Mouse (Mus musculus) CD4-positive, CD25-positive, alpha-beta regulatory T cell, adult 2 months (primary cell): ENCODE data around the gene Zfp111.

ENCODE experiments used
- DNase-seq: peaks from one replicate; pipeline ENCODE4 v3.0.0-alpha.2; 2012; ENCODE audit warnings: low read depth, low spot score

Zfp111 gene

DNA sequence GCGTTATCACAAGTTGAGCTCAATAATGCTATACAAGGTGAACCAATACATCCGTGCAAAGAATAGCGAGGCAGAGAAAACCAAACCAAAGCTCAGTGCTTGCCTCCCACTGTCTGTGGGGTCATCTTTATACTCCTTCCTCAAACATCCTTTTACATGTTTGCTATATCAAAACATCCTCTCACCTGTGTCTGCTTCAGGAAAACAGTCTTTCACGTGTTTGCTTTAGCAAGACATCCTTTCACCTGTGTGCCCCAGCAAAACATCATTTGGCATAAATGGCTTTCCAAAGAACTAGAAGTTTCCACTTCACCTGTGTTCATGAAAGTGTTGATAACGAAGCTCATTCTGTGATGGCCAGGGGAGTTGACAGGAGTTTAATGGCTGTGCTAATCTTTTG is at the start of gene Zfp111:
TSS of gene Zfp111 (minus strand) at position 101 of the 400 bp plus-strand sequence.
- DNase-seq = no peak

- DNase-seq = no peak
Observed at GRCm38 (mm10) chr7:24260000-24260312, 48.7 kb upstream of the Zfp111 start.

DNA sequence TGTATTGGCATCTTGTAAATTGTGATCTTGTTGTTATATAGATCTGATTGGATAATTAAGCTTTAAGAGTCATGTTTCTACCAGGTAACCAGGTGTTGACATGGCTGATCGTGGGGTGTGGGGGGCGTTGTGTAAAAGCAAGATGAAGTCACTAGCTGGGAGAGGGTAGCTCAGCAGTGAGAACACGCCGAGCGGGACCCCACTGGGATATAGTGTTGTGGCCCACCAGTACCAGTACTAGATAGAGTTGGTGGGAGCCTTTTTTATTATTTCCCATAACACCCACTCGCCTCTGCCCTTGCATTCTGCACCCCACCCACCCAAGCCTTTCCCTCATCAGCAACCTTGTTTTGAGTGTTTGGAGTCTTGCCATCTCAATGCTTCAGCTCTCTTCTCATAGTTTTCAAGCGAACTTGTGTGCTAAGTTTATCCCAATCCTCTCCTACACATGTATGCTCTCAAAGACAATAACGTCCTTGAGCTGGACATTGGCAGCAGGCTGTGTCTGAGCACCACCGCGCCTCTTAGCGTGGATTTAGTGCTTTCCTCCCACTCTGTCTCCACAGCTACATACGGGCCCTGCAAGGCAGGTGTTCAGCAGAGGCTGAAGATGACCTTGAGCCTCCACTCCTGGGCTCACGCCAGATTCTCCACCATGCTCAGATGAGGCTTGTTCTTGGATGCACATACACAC is 48.2 kb upstream of the Zfp111 start:
- DNase-seq = no peak

GRCm38 (mm10) chr7:24254633-24255474 is 43.6 kb upstream of the Zfp111 start, which contains the start of gene Zfp108:
Gene Zfp108, plus strand, starts transcription at chr7:24254794.
- DNase-seq = peak; percentile 73

DNA sequence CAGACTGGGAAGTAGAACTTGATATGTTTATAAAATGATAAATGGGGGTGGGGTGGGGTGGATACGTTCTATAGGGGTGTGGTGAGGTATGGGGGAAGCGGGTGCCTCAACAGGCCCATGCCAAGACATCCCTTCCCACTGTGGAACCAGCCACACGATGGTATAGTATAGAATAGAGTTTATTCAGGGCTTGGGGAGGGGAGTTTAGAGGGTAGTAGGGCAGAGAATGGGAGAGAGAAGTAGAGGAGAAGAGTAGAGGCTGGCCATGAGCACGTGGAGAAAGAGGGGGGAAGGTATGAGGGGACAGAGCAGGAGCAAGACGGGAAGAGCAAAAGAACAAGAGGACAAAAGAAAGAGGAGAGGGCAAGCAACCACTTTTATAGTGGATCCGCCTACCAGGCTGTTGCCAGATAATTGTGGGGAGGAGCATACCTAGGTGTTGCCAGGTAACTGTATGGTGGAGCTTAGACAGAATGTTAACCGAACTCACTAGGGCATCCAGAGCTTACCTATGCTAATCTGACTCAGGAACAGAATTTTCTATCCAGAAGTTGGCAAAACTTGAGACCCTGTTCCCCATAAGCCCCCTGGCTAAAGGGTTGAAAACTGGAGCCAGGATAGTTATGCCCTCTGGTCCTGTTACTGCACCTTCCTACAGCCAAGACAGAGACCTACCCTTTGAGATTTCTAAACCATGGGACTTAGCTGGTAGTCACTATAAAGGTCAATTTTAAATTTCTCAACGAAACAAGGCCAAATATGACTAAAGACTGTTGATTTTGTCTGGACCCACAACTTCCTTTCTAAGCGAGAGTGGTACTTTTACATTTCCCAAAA is 42.8 kb upstream of the Zfp111 start:
- no peak for DNase-seq

DNA sequence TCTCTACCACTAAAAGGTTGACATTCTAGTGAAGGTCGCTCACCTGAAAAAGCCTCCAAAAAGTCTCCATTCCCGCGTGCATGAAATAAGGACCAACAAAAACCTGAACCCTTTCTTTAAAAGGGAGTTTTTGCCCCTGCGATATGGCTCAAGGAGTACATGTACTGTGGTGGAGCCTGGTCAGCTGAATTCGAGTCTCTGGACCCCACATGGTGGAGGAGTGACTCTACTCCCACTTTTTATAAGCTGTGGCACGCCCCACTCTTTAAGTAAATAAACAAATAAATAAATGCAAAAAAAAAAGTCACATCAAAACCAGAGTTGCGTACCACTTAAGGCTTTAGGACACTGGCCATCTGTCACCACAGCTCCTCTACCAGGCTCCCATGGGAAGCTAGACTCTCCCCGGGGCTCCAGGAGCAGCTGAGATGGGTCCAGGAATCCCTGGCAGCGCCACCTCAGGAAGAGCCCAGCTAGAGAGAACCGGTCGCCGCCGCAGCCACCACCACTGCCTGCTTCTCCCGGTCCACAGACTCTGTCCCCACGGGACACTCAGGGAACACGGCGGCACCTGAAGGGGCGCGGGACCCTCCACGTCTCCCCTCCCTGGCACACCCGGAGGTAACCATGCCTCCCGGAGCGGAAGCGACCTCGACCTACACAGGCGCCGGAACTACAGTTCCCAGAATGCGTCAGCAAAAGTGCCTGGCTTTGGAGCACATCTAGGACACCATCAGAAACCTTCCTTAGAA is 26.0 kb upstream of the Zfp111 start, which contains the start of gene Zfp109:
TSS of gene Zfp109 (minus strand) at position 521 of the 752 bp plus-strand sequence.
- DNase-seq = peak; percentile 68

DNA sequence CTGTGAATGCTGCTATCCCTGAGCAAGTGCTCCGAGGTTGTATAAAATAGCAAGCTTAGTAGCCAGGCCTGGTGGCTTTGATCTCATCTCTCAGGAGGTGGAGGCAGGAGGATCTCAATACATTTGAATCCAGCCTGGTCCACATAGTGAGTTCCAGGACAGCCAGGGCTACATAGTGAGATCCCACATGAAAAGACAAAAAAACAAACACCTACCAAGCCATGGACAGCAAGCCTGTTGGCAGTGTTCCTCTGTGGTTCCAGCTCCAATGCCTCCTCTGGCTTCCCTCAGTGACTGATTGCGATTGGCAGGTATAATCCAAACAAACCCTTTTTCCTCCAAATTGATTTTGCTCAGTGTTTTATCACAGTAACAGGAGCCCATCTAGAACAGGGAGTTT is 947 bp downstream of the Zfp111 start:
- DNase-seq = no peak

DNA sequence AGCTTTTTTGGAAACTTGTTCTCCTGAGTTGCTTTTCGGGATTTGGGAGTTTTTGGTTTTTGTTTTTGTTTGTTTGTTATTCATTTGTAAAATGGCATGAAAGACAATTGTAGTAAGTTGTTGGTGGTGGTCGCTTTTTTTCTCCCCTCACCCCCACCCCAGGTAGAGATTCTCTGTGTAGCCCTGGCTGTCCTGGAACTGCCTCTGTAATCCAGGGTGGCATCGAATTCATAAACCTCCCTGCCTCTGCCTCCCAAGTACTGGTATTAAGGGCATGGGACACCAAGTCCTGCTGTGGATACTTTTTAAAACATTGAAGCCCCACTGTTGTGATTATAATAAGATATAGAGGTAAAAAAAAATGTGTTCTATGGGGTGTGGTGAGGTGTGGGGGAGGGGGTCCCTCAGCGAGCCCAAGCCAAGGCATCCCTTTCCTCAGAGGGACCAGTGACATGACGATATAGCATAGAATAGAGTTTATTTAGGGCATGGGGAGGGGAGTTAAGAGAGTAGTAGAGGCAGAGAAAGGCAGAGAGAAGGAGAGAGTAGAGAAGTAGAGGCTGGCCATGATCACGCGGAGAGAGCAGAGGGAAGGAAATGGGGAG is 2.9 kb downstream of the Zfp111 start:
- DNase-seq = no peak

DNA sequence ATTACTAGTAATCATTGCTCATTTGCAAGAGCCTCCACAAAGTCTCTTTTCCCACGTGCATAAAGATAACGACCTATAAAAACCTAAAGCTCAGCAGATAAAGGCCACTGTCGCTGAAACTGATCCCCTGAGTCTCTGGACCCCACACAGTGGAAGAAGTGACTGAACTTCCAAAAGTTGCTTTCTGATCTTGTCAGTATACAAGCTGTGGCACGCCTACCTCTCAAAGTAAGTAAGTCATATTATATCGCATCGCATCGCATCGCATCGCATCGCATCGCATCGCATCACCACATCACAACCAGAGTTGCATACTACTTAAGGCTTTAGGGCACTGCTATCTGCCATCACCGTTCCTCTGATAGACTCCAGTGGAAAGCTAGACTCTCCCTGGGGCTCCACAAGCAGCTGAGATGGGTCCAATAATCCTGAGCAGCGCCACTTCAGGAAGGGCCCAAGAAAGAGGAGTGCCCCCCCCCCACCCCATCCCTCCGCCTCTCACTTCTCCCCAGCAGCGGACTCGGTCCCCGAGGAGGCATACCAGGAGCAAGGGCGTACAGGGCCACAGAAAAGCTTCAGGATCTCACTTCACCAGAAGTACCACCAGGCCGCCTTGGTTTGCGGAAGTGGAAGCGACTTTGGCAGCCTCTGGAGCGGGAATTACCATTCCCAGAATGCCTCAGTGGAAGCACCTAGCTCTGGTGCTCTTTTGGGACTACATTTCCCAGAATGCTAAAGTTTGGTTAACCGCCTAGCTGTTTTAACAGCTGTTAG is 3.6 kb downstream of the Zfp111 start:
- DNase-seq = peak; percentile 12

DNA sequence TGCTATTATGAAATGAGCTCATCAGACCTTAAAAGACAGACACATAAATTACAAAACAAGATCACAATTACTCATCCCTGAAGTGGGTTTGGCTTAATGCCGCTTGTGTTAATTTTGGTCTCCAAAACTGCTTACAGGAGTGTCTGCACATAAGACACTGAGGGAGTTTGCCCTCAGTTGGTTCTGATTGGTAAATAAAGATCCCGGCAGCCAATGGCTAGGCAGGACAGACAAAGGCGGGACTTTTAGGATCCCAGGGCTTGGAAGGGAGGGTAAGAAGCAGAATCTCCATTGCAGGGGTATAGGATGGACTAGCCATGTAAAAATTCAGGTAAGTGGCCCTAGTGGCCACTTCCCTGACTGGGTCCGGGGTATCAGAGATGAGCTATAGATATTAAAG is 14.3 kb downstream of the Zfp111 start:
- no peak for DNase-seq

GRCm38 (mm10) chr7:24193157-24193556 is 18.1 kb downstream of the Zfp111 start:
- DNase-seq = no peak

DNA sequence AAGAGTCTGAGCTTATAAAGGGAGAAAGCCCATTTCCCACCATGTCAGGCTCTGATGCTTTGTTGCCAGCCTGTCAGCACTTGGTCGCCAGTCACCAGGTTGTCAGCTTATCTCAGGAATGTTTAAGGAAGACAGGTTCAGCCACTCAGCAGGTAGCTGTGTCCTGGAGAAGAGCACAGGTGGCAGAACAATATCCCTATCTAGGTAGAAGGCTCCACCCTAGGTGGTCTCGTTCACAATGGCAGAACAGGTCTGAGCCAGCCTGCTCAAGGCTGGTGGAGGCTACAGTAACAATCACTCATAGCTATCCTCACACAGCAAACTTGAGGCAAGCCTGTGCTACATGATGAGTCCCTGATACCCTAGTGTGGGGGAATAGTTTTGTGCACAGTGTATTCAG is 19.9 kb downstream of the Zfp111 start:
- no peak for DNase-seq

DNA sequence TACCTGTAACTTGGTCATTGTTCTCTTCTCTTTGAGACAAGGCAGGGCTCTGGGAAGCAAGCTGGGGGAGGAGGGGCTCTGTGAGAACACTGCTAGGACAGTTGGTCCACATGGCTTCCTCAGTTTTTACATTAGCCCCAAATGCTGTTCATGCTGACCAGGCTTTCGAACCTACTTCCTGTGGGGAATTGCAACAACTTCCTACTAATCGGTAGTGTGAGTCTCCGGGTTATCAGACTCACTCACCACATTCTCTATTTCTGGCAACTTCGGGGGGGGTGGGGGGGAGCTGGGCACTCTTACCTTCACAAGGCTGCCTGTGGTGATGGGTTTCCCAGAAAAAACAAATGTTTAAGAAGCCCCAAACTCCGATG is 21.7 kb downstream of the Zfp111 start:
- no peak for DNase-seq

GRCm38 (mm10) chr7:24188901-24189570 is 22.2 kb downstream of the Zfp111 start:
- DNase-seq = no peak

GRCm38 (mm10) chr7:24187611-24188010 is 23.6 kb downstream of the Zfp111 start:
- DNase-seq = no peak

- DNase-seq = no peak
Observed at GRCm38 (mm10) chr7:24175337-24175711, 35.9 kb downstream of the Zfp111 start.

DNA sequence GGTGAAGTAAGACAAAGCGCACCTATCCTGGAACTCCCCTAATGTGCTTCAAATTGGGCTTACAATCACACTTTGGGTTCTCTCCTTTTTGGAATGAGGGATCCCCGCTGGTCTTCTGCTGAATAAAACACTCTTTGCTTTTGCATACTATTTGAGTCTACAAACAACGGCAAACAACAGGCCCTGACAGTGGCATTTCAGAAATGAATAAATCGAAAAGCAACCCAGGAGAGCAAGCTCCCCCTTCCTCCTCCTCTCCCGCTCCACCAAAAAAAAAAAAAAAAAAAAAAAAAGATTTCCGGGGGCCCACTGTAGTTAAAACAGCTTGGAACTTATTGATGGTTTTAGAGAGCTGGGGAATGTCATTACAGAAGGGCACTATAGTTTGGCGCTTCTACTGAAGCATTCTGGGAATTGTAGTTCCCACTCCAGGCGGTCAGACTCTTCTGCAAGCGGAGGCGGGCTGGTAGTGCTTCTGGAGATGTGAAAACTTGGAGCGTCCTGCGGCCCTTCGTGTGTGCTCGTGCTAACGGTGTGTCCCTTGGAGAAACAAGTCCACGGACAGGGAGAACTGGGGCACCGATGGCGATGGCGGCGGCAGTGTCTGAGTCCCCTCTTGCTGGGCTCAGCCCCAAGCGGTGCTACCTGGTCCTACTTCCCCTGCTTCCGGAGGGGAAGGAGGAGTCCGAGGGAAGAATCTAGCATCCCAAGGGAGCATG is 36.5 kb downstream of the Zfp111 start, which contains the start of gene Zfp114:
TSS of gene Zfp114 (plus strand) at position 443 of the 719 bp plus-strand sequence.
- peak; percentile 43 for DNase-seq

GRCm38 (mm10) chr7:24172191-24172590 is 39.1 kb downstream of the Zfp111 start:
- DNase-seq = no peak

DNA sequence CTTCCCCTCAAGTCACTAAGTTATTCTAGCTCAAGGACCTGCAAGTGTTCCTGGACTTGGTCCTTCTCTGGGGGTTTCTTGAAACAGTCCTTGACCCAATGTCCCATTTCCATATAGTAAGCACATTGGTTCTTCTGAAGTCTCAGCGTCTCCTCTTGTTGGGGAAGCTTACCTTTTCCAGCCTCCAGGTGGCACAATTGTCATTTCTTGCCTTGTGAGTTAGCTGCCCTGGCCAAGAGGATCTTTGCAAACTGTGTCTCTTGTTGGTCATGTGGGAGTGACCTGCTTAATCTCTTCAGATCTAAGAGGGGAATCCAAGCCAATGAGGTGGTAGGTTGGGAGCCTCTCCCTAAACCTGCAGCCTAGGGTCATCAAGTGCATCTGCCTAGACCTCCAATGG is 58.0 kb downstream of the Zfp111 start:
- peak; percentile 55 for DNase-seq
